Mouse (Mus musculus): Measurements from ENCODE around the gene Fbxl19. TPM values are rescaled to one million over a fixed set of nuclear protein-coding genes. Genes with fewer than 3 reads are reported as not detected.

Gene Fbxl19
- polyA plus RNA-seq, 1 experiment: not detected

DNA sequence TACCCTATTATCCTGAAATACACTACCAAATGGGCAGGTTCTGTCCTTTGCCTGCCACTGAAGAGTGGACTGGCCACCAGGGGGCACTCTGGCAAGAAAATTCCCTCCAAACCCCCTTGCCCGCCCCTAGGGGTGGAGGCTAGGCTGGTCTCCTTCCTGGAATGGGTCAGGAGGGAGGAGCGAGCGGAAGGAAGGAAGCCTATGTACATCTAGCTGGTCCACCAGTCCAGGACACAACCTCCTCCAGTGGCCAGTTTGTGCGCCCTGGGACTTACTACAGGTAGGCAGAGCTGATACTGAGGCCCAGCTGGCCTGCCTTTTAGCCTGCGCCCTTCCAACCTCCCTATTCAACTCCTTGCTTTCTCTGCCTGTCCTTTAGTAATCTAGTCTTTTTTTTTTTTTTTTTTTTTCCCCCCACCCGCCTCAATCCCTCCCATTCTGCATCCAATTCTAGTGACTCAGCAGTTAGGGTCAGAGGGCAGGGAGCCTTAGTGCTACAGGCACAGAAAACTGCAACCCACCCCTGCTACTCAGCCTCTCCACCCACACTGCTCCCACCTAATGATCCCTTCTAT, 56.2 kb downstream of the Fbxl19 start, which contains the start of gene Hsd3b7:
Gene Hsd3b7, plus strand, starts transcription at position 170 of the 575 bp plus-strand sequence.
- Histone ChIP-seq H3K27ac (ENCODE audit: insufficient read depth, low read depth, low read length) (peak within 1 kb of the TSS; percentile 66), H3K4me3 (ENCODE audit: insufficient read depth, low read depth, low read length) (peak within 1 kb of the TSS; percentile 29), H3K4me1 (ENCODE audit: control insufficient read depth, insufficient read depth, low read length) (peaks cover 27% of the 10 kb centered on the region)
- peak; percentile 90 for TF ChIP-seq CTCF (IDR thresholded peaks at IDR 0.05; ENCODE audit: insufficient read depth, low read depth, low read length)
- peak; percentile 27; the same call in 1 of the 2 replicates for TF ChIP-seq POLR2A (IDR thresholded peaks at IDR 0.05; ENCODE audit: insufficient read depth, low read depth, low read length)
- WGBS: 15% methylated on average over 6 of the region's 6 CpGs

DNA sequence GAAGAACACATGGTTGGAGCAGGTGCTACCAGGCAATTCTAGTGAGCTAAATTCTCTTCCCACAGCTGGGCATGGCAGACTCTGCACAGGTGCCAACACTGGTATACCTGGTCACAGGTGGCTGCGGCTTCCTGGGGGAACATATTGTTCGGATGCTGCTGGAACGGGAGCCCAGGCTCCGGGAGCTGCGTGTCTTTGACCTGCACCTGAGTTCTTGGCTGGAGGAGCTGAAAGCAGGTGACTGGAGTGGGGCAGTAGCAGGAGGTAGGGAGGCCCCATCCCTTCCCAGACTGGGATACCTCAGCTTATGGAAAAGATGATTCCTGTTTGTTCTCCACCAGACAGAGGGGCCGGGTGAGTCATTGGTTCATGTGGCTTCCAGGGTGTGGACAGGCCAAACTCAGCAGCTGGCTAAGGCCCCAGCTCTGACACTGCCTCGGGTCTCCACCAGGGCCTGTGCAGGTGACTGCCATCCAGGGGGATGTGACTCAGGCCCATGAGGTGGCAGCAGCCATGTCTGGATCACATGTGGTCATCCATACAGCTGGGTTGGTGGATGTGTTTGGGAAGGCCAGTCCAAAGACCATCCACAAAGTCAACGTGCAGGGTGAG, 56.8 kb downstream of the Fbxl19 start:
- 77% methylated on average over 8 of the region's 8 CpGs for WGBS
- Histone ChIP-seq H3K4me3 (ENCODE audit: insufficient read depth, low read depth, low read length) (no peak overlapping the region), H3K4me1 (ENCODE audit: control insufficient read depth, insufficient read depth, low read length) (peaks cover 27% of the 10 kb centered on the region), H3K27ac (ENCODE audit: insufficient read depth, low read depth, low read length) (peak overlapping the region; percentile 42)
- no peak for TF ChIP-seq POLR2A (IDR thresholded peaks at IDR 0.05; ENCODE audit: insufficient read depth, low read depth, low read length)
- TF ChIP-seq CTCF (IDR thresholded peaks at IDR 0.05; ENCODE audit: insufficient read depth, low read depth, low read length): no peak

DNA sequence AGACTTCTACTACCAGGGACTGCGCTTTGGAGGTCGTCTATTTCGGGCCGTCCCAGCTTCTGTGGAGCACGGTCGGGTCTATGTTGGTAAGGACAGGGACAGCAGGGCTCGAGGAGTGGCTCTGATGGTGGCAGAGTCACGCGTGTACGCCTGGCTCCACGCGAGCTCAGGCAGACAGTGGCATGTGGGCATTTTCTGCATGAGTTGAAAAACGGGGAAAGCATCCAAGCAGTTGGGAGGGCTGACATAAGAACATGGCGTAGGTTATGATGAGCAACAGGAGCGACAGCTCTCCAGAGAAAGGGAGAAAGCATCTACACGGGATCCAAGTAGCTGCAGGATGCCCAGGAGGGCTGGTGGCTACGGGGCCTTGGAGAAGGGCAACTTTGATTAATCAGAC, 58.0 kb downstream of the Fbxl19 start:
- H3K4me1 ChIP-seq (ENCODE audit: control insufficient read depth, insufficient read depth, low read length): peaks cover 27% of the 10 kb centered on the region
- H3K4me3 ChIP-seq (ENCODE audit: insufficient read depth, low read depth, low read length): no peak overlapping the region
- 82% methylated on average over 17 of the region's 17 CpGs for whole genome bisulfite sequencing
- TF ChIP-seq CTCF (IDR thresholded peaks at IDR 0.05; ENCODE audit: insufficient read depth, low read depth, low read length) (no peak), POLR2A (IDR thresholded peaks at IDR 0.05; ENCODE audit: insufficient read depth, low read depth, low read length) (no peak)
- no peak overlapping the region; the same call in 1 of the 2 replicates for H3K27ac ChIP-seq (ENCODE audit: insufficient read depth, low read depth, low read length)

DNA sequence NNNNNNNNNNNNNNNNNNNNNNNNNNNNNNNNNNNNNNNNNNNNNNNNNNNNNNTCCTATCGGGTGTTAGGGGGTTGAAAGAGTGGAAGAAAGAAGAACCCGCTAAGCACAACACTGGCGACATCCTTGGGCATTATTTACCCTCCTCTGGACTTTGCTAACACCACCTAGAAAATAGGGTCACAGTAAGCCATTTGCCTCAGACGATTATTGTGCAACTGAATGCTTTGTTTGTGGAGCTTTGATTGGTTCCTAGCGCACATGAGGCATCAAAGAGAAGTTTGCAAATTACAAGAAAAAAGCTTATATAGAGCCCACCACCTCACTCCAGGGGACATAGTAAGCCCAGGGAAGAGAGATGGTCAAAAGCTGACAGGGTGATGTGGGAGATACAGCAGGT, 64.5 kb downstream of the Fbxl19 start:
- Histone ChIP-seq H3K27ac (ENCODE audit: insufficient read depth, low read depth, low read length) (no peak overlapping the region), H3K4me3 (ENCODE audit: insufficient read depth, low read depth, low read length) (no peak overlapping the region), H3K4me1 (ENCODE audit: control insufficient read depth, insufficient read depth, low read length) (peaks cover 22% of the 10 kb centered on the region)
- no peak for TF ChIP-seq CTCF (IDR thresholded peaks at IDR 0.05; ENCODE audit: insufficient read depth, low read depth, low read length)
- TF ChIP-seq POLR2A (IDR thresholded peaks at IDR 0.05; ENCODE audit: insufficient read depth, low read depth, low read length): no peak
- WGBS: 49% methylated on average over 5 of the region's 5 CpGs

DNA sequence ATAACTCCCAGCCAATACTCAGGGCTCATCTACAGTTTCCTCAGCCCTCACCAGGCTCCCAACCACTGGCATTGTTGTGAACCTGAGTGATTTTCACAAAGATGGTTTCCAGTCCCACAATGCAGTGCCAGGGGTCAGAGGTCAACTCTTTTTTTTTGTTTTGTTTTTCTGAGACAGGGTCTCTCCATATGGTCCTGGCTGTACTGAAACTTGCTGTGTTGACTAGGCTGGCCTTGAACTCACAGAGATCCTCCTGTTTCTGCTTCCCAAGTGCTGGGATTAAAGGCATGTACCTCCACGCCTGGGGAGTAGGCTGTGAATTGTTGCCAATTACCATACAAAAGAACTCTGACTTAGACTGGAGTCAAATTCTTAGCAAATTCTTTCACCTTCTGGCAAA, 65.5 kb downstream of the Fbxl19 start:
- H3K4me3 ChIP-seq (ENCODE audit: insufficient read depth, low read depth, low read length): no peak overlapping the region

DNA sequence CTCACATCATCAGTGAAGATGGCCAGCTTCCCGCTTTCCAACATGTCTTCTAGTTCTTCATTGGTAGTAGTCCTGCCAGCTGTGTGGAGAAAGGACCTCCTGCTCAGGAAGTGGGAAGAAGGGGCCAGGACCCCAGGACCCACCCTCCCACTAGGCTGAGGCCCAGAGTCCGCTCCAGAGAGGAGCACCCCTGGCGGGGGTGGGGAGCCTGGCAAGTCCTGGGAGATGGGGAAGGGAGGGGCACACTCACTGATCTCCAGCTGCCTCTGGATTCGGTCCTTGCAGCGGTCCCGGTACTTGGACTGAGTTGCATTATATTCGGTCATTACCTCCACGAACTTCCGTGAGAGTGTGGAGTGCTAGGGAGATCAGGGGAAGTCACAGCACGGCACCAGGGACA, 66.3 kb downstream of the Fbxl19 start:
- TF ChIP-seq CTCF (IDR thresholded peaks at IDR 0.05; ENCODE audit: insufficient read depth, low read depth, low read length) (no peak), POLR2A (IDR thresholded peaks at IDR 0.05; ENCODE audit: insufficient read depth, low read depth, low read length) (no peak)
- WGBS: 76% methylated on average over 10 of the region's 10 CpGs
- Histone ChIP-seq H3K4me1 (ENCODE audit: control insufficient read depth, insufficient read depth, low read length) (peaks cover 30% of the 10 kb centered on the region), H3K27ac (ENCODE audit: insufficient read depth, low read depth, low read length) (no peak overlapping the region), H3K4me3 (ENCODE audit: insufficient read depth, low read depth, low read length) (no peak overlapping the region)

More for the DNA sequence above, 65.5 kb downstream of the Fbxl19 start:
- Histone ChIP-seq H3K4me1 (ENCODE audit: control insufficient read depth, insufficient read depth, low read length) (peaks cover 23% of the 10 kb centered on the region), H3K27ac (ENCODE audit: insufficient read depth, low read depth, low read length) (no peak overlapping the region)
- no peak for TF ChIP-seq CTCF (IDR thresholded peaks at IDR 0.05; ENCODE audit: insufficient read depth, low read depth, low read length)
- TF ChIP-seq POLR2A (IDR thresholded peaks at IDR 0.05; ENCODE audit: insufficient read depth, low read depth, low read length): no peak
- 91% methylated on average over 1 of the region's 1 CpGs for WGBS

DNA sequence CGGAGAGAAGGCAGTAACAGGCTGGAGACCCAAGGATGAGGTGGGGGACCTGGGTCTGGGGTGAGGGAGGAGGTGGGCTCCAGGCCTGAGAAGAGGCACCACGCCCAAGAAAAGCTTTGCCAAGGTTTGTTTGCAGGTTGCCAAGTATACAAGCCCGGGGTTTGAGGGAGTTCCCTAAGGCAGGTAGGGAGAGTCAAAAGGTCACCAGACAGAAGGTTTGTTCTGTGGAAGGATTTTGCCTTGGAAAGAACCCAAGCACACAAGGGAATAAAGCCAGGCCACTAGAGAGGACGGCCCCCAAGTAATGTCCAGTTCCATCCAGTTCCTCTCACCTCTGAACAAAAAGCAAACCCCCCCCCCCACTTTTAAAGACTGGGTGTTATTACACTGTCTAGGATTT, 66.9 kb downstream of the Fbxl19 start:
- H3K4me1 ChIP-seq (ENCODE audit: control insufficient read depth, insufficient read depth, low read length): peaks cover 36% of the 10 kb centered on the region
- 78% methylated on average over 4 of the region's 4 CpGs for WGBS
- no peak overlapping the region for H3K27ac ChIP-seq (ENCODE audit: insufficient read depth, low read depth, low read length)
- H3K4me3 ChIP-seq (ENCODE audit: insufficient read depth, low read depth, low read length): no peak overlapping the region
- TF ChIP-seq CTCF (IDR thresholded peaks at IDR 0.05; ENCODE audit: insufficient read depth, low read depth, low read length): no peak
- no peak for TF ChIP-seq POLR2A (IDR thresholded peaks at IDR 0.05; ENCODE audit: insufficient read depth, low read depth, low read length)

DNA sequence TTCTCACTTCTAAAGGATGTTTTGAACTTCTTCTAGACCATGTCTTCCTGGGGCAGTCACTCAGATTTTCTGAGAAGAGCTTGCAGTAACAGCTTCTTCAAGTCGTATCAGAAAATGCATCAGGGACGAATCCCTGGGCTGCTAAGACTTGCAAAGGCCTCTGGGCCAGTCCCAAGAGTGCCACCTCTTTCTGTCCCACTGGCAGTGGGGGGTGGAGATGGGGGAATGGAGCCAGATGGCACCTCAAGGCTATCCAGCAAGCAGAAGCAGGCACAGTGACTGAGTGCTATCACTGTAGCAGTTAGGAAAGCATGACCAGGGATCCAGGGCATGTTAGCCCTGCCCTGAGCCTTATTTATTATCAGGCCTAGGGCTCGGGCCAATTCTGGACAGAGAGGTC, 67.9 kb downstream of the Fbxl19 start:
- Histone ChIP-seq H3K4me3 (ENCODE audit: insufficient read depth, low read depth, low read length) (no peak overlapping the region), H3K4me1 (ENCODE audit: control insufficient read depth, insufficient read depth, low read length) (peaks cover 46% of the 10 kb centered on the region), H3K27ac (ENCODE audit: insufficient read depth, low read depth, low read length) (no peak overlapping the region)
- 75% methylated on average over 3 of the region's 3 CpGs for WGBS
- no peak for TF ChIP-seq POLR2A (IDR thresholded peaks at IDR 0.05; ENCODE audit: insufficient read depth, low read depth, low read length)
- no peak for TF ChIP-seq CTCF (IDR thresholded peaks at IDR 0.05; ENCODE audit: insufficient read depth, low read depth, low read length)

DNA sequence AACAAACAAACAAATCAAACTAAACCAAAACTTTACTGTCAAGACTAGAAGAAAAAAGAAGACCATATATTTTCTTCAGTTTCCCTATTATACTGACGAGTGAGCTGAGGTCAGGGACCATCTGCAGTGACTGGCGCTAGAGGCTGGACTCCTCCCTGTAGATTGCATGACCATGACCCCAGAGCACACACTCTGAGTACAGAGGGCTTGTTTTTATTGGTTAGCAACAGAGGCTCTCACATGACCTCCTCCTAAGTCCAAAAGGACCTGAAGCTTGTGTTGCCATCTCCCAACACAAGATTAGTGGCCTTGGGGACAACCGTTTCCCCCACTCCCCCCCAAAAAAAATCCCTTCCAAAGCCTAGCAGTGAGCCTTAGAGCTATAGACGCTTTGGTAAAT, 69.5 kb downstream of the Fbxl19 start:
- Histone ChIP-seq H3K4me3 (ENCODE audit: insufficient read depth, low read depth, low read length) (no peak overlapping the region), H3K4me1 (ENCODE audit: control insufficient read depth, insufficient read depth, low read length) (peaks cover 50% of the 10 kb centered on the region), H3K27ac (ENCODE audit: insufficient read depth, low read depth, low read length) (peak overlapping the region; percentile 84)
- TF ChIP-seq POLR2A (IDR thresholded peaks at IDR 0.05; ENCODE audit: insufficient read depth, low read depth, low read length): no peak
- TF ChIP-seq CTCF (IDR thresholded peaks at IDR 0.05; ENCODE audit: insufficient read depth, low read depth, low read length): no peak
- 22% methylated on average over 4 of the region's 4 CpGs for WGBS

Data from olfactory bulb, adult 2 months (tissue).